Mouse (Mus musculus): ENCODE measurements at regions not wholly inside any gene's neighbourhood (a gene's known extent, or its start where the extent isn't known, plus 50 kb on each side); places are given as distances from the start of the nearest gene placed in this dataset.

DNA sequence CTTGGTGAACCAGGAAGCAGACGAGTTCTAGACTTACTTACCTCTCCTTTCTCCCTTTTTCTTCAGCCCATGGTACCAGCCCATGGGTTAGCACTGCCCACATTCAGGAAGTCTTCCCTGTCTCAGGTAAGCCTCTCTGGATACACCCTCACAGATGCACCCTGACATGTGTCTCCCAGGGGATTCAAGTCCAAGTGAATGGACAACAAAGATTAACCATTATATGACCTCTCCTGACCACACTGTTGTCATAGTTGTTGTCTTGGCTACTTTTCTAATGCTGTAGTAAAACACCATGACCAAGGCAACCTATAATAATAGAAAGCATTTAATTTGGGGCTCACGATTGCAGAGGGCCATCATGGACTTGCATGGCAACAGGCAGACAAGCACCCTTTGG is 98.8 kb upstream of the Vash1 start:
- no peak for DNase-seq

DNA sequence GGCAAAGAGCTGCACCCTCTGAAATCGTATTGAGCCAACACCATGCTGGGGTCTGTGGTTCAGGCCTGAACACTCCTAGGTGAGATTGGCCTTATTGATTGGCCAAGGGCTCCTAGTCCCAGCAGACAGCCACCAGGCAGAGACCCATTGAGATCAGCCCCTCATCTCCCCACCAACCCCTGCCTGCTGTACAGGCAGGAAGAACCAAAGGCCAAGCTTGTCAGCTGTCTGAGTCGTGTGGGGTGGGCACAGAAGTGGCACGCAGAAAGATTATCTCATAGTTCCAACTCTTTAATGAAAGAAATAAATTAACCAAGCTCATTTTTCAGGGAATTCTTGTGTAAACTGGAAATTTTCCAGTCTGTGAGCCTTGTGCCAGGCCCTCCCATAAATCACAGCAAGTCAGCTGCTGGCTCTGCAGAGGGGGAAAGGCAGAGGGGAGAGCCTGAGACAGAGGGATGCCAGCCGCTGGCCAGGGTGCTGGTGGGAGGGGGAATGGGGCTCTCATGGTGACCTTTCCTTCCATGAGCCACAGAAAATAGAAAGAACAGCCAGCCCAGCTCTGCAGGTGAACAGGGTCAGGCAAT is 98.3 kb upstream of the Vash1 start:
- intact Hi-C loops (cut with DNase I): no loop called here
- DNase-seq: no peak

More for the DNA sequence above, 98.8 kb upstream of the Vash1 start:
- intact Hi-C loops (cut with DNase I): no loop called here

DNA sequence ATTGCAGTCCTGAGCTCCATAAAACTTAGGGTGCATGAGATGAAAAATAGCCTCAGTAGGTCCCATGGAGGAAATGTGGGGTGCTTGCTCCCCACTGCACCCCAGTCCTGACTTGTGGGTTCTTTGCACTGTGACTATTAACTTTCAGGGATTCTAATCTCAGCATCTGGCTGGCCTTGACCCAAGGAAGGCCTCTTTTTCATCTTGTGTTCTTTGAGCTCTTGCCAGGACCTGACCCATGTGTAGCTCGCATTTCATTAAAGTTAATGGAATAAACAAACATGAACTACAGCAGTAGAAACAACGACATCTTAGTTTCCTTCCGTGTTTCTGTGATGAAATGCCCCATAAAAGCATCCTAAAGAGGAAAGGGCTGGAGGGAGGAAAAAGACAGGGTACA is 96.4 kb upstream of the Vash1 start:
- intact Hi-C loops (cut with DNase I): no loop called here
- no peak for DNase-seq

GRCm38 (mm10) chr12:86588010-86588409 is 90.5 kb upstream of the Vash1 start:
- intact Hi-C loops (cut with DNase I): no loop called here
- DNase-seq: no peak

DNA sequence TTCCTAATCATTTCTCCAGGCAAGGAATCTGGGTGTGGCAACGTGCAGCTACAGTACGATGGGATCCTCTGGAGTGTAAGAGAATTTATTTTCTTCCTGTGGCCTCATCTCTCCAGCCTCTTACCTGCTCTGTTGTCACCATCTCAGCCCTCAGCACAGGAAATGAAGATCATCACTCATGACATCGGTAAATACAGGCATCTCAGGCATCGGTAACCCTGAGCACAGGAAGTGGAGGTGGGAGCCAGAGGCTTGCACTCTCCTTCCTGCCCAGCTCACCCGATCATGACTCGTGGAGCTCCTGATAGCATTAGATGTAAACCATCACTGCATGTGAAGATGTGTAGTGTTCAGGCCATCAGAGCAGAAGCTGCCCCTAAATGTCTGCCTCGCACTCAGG is 86.0 kb upstream of the Vash1 start:
- no peak for DNase-seq
- intact Hi-C loops (cut with DNase I): no loop called here

GRCm38 (mm10) chr12:86594647-86595046 is 83.9 kb upstream of the Vash1 start:
- no peak for DNase-seq
- intact Hi-C loops (cut with DNase I): no loop called here

DNA sequence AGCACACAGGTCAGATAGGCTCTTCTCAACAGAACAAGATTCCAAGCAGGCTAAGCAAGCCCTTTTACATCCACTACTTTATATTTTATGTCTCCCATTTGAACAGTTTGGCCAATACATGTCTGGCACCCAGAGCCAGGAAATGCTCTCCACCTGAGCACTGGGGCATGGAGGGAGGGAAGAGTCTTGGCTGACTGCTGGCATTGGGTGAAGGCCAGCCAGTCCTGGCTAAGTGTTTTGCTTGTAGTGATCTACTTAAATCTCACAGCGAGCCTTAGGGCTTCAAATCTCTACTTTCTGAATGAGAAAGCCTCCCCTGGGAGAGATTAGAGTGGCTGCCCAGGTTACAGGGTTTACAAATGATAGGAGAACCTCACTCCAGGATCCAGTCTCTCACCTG is 78.5 kb upstream of the Vash1 start:
- intact Hi-C loops (cut with DNase I): no loop called here
- DNase-seq: no peak

GRCm38 (mm10) chr12:86603521-86603920 is 75.0 kb upstream of the Vash1 start:
- no peak for DNase-seq
- intact Hi-C loops (cut with DNase I): no loop called here

DNA sequence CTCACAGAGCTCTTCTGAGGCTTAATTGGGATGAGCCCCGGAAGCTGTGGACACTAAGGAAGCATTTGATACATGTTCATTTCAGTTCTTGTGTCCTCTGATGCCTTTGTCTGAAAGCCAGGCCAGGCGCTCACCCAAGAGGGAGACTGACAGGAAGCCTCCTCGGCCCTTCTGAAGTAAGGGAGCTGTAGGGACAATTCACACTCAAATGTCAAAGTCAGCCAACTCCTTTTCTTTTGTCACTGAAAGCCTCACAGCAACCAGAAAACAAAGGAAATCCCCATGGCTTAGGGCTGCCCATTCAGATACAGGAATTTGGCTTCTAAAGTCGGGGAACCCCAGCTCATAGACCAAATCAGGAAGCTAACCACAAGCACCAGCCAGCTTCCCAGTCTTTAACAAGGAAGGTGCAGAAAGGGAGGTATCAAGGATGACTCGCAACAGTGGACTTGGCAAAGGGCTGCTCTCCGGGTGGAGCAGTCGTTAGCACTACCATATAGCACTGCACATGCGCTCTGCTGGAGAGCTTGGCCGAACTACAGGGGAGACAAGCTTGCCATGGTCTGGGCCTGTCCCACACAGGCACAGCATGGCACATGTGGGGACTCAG is 66.0 kb upstream of the Vash1 start:
- intact Hi-C loops (cut with DNase I): loop anchor here (5.0 to 10.0 kb wide), 4 partner anchors 180 to 768 kb away; no protein-coding TSS in a partner anchor
- peak; percentile 14 to 17 for DNase-seq

GRCm38 (mm10) chr12:86614156-86614555 is 64.3 kb upstream of the Vash1 start:
- DNase-seq: peak; percentile 49 to 54
- intact Hi-C loops (cut with DNase I): loop anchor here (1.0 to 10.0 kb wide), 5 partner anchors 182 to 769 kb away; no protein-coding TSS in a partner anchor

DNA sequence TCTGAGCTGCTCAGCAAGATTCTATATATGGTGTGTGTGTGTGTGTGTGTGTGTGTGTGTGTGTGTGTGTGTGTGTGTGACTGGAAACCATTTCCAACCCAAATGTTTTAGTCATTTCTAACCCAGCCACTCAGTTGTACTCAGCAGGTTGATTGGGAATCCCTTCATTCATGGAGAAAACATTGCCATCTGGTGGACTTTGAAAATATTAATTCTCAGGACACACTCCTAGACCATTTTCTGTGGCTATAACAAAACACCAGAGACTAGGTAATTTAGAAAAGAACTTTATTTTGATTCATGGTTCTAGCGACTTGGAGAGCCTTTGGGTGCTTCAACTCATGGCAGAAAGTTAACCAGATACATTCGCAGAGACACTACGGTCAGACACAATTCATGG is 62.2 kb upstream of the Vash1 start:
- intact Hi-C loops (cut with DNase I): loop anchor here (10.0 kb wide), 3 partner anchors 332 to 772 kb away; no protein-coding TSS in a partner anchor
- DNase-seq: no peak

GRCm38 (mm10) chr12:86624195-86624594 is 54.3 kb upstream of the Vash1 start:
- DNase-seq: no peak
- intact Hi-C loops (cut with DNase I): no loop called here

GRCm38 (mm10) chr12:86626684-86627083 is 51.8 kb upstream of the Vash1 start:
- intact Hi-C loops (cut with DNase I): no loop called here
- DNase-seq: no peak

GRCm38 (mm10) chr12:86628050-86628782 is 50.3 kb upstream of the Vash1 start:
- intact Hi-C loops (cut with DNase I): no loop called here
- no peak for DNase-seq

Measured in heart, postnatal 36 days (tissue).